Mouse (Mus musculus): ENCODE results near the gene Steap1. TPM values are rescaled to one million over a fixed set of nuclear protein-coding genes. Genes with fewer than 3 reads are reported as not detected.

The Steap1 gene
- total RNA-seq (2021), result not detected
- long read RNA-seq, experiment 1, result 0 reads
- long read RNA-seq, experiment 2, result 0 reads

DNA sequence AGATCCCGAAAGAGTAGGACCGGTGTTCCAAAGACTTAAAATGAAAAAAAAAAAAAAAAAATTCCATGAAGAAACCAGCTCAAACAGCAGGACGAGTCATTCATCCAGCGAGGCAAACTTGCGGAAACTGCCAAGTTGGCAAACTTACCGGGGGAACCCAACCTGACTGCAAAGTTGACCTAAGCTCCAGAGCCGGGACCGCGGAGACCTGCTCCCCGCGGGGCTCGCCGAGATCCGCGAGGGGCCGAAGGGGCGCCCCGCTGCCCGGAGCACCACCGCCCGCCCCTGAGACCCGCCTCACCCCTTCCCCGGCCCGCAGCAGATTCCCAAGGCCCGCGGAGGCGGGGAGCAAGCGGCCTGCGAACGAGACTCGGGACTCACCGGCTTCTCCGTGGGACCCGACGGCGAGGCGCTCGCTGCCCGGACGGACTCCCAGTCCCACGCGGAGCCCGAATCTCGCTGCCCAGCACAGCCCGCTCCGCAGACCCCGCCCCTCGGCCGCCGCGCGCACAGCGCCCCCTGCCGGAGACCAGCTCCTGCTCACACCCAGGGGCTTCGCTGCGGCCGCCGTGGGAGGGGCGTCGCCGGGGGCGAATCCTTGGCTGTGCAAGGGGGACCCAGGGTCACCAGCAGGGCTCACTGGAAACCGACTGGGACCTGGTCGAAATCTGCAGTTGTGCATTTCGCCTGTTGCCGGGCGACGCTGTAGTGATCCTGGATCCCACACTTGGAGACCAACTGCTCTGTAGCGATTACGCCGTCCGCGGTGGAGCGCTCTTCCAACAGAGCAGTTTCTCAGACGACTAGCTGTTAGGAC lies at the start of gene Steap1:
Gene Steap1 (minus strand): TSS at position 461 of the 817 bp plus-strand sequence.
- peak; percentile 93 for DNase-seq
- Histone ChIP-seq H3K4me3 (peak within 1 kb of the TSS; percentile 88), H3K27ac (peak within 1 kb of the TSS; percentile 51)
- intact Hi-C loops (cut with DNase I), result no loop called here
- peak; percentile 98 for TF ChIP-seq CTCF (IDR thresholded peaks at IDR 0.05)

DNA sequence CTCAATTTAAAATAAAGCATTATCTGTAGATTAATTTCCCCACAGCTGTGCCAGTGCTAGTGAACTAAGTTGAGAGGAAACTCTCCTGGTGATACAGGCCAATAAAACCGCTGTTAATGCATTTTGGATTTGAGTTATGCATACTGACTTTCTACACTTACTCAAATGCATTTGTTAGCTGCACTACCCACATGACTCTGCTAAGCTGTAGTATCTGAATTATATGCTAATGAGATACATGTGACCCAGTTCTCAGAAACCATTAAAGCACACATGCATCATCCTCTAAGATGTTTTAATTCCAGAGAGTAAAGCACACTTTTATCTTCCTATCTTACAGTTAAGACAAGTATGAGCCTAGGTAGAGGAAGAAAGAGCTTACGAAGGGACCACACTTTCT lies 38.0 kb upstream of the Steap1 start:
- intact Hi-C loops (cut with DNase I), result no loop called here
- H3K4me3 ChIP-seq, result no peak overlapping the region
- H3K27ac ChIP-seq, result no peak overlapping the region
- DNase-seq, result no peak
- TF ChIP-seq CTCF (IDR thresholded peaks at IDR 0.05), result no peak

DNA sequence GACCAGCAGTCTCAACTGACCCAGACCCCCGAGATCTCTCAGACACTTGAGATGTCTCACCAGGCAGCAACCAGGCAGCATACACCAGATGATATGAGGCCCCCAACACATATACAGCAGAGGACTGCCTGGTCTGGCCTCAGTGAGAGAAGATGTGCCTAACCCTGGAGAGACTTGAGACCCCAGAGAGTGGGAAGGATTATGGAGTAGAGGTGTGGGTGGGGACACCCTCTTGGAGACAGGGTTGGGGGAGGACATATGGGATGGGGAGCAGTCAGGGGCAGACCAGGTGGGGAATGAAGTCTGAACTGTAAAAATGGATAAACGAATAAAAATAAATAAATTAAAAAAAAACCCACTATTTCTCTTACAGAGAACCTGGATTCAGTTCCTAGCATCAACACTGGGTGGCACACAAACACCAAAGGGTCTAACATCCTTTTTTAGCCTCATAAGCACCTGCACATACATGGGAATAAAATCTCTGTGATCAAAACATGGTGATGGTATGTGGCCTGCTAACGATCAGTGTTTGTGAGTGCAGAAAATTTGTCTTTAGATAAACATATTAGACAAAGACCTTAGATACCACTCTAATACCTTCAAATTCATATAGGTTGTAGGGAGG lies 7.4 kb upstream of the Steap1 start:
- DNase-seq, result no peak
- Histone ChIP-seq H3K4me3 (no peak overlapping the region), H3K27ac (no peak overlapping the region)
- TF ChIP-seq CTCF (IDR thresholded peaks at IDR 0.05), result no peak
- intact Hi-C loops (cut with DNase I), result loop anchor here (10.0 kb wide), 1 partner anchor 802 kb away; no protein-coding TSS in a partner anchor

DNA sequence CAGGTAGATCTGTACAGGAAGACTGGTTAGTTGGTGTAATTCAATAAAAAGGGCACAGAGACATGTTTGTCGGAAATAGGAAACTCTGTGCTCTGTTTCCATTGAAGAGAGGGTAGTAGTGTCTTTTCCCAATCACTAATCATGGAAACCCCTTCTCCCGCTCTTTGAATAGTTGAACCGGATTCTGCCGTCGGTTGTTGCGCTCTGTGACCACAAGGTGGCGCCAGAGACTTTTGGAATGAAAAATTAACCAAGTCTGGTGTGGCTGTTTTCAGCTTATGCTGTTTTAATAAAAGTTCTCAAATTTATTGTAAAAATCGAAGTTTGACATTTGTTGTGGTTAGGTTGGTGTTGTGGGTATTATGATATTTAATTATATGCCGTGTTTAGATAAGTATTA lies 5.9 kb upstream of the Steap1 start:
- TF ChIP-seq CTCF (IDR thresholded peaks at IDR 0.05), result peak; percentile 97
- H3K4me3 ChIP-seq, result no peak overlapping the region
- intact Hi-C loops (cut with DNase I), result loop anchor here (10.0 kb wide), 1 partner anchor 800 kb away; no protein-coding TSS in a partner anchor
- no peak overlapping the region for H3K27ac ChIP-seq
- DNase-seq, result peak; percentile 48

DNA sequence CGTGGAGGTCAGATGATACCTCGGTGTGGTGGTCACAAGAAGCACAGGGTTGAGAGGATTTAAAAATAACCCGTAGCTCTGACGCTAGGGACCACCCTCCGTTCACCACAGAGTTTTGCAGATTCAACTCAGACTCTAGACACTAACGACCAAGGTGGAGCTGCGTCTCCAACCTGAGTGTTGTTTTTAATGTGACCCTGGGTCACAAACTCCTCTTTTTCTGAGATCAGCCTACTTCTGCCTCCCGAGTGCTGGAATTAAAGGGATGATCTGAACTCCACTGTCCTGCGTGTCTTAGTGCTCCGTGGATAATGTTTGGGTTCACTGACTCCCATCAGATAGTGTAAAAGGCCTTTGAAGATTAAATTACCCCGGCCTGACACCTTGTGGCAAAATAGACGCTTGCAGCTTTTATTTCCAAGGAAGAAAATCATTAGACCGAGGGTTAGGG lies 671 bp upstream of the Steap1 start:
- no peak overlapping the region for H3K27ac ChIP-seq
- TF ChIP-seq CTCF (IDR thresholded peaks at IDR 0.05), result peak; percentile 71
- intact Hi-C loops (cut with DNase I), result loop anchor here (1.0 to 10.0 kb wide), 3 partner anchors 103 to 795 kb away; no protein-coding TSS in a partner anchor
- peak; percentile 24 for DNase-seq
- H3K4me3 ChIP-seq, result peak overlapping the region; percentile 88

DNA sequence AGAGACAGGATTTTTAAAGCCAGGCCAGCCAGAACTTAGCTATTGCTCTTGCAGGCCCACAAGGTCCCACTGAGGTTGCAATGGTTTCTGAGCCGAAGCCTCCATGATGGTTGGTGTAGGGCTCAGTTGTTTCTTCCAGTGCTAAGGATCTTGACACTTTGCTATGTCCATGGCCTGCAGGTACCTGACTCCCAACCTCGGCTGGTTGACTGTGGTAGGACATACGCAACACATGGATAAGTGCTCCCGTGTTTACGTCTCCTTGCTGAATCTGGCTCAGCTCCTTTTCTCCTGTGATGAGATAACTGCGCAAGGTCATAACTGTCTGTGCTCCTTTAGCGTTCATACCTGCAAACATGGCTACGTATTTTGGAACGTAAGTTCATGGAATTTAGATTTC lies 14.7 kb downstream of the Steap1 start:
- Histone ChIP-seq H3K4me3 (no peak overlapping the region), H3K27ac (no peak overlapping the region)
- no peak for DNase-seq
- TF ChIP-seq CTCF (IDR thresholded peaks at IDR 0.05), result no peak
- intact Hi-C loops (cut with DNase I), result no loop called here

DNA sequence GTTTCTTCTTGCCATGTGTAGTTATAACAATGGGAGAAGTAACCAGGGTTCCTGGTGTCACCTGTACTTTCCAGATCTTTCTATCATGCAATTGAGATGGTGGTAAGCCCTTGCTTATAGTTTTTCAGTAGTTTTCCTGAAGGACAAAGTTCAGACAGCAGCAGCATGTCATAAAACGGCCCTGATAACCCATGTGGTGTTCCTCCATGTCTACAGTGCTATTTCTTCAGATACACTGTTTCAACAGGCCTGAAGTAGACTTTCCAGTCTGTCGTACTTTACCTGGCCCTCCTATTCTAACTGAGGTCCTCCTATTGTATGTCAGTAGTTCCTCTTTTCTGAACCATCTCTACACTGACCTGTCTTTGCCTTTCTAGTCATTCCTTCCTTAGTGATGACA lies 16.3 kb downstream of the Steap1 start:
- no peak for TF ChIP-seq CTCF (IDR thresholded peaks at IDR 0.05)
- no peak for DNase-seq
- H3K27ac ChIP-seq, result no peak overlapping the region
- intact Hi-C loops (cut with DNase I), result no loop called here
- no peak overlapping the region for H3K4me3 ChIP-seq

DNA sequence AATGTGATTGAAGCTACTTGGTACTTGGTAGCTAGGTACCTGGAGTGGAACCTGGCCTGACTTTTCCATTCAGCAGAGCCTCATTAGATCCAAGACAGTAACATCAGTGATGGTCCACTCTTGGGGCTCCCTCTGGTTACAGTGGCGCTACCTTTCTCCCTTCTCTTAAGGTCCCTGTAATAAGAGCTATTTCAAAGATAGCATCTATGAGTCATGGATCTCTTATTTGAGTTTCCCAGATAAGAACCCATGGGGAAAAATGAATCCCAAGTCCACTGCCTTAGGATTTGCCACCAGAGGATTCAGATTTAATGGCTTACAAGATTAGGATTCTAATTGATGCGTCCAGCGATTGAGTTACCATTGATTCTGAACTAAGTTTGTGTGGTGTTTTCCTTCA lies 16.9 kb downstream of the Steap1 start:
- TF ChIP-seq CTCF (IDR thresholded peaks at IDR 0.05), result no peak
- no peak for DNase-seq
- Histone ChIP-seq H3K27ac (no peak overlapping the region), H3K4me3 (no peak overlapping the region)
- intact Hi-C loops (cut with DNase I), result no loop called here

DNA sequence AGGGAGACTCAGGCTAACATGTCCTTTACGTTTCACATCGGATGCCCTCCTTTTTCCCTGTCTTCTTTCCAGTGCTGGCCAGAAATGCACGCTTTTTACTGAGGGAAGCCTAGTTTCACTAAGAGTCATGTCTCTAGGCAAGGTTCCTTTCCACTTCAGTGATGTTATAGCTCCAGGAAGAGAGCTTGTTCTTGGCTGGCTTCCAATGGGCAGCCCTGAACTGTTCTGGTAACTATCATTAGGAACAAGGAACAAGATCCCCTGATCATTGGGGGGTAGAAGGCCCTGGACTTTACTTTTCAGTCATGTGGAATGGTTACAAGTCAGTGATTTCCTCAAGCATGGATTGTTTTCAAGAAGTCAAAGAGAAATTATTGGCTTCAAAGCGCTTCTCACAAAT lies 19.2 kb downstream of the Steap1 start:
- H3K4me3 ChIP-seq, result no peak overlapping the region
- intact Hi-C loops (cut with DNase I), result no loop called here
- DNase-seq, result no peak
- TF ChIP-seq CTCF (IDR thresholded peaks at IDR 0.05), result no peak
- no peak overlapping the region for H3K27ac ChIP-seq

DNA sequence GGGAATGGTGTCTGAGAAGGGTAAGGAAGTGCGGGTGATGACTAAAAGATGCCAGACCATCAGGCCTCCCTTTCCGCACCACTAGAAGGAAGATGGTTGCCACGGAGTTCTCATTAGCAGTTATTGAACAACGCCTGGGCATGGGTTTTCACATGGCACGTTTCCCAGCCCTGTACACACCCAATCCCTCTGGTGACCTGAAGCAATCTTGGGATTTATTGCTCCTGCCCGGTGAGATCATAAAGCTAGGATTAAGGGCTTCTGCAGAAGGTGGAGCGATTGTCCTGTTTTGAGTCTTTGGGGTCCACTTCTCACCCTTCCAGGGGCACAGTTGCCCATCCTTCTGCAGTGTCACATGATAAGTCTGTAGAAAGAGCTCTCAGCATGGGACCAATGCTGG lies 26.9 kb downstream of the Steap1 start:
- H3K4me3 ChIP-seq, result no peak overlapping the region
- H3K27ac ChIP-seq, result no peak overlapping the region
- DNase-seq, result no peak
- no peak for TF ChIP-seq CTCF (IDR thresholded peaks at IDR 0.05)
- intact Hi-C loops (cut with DNase I), result no loop called here

DNA sequence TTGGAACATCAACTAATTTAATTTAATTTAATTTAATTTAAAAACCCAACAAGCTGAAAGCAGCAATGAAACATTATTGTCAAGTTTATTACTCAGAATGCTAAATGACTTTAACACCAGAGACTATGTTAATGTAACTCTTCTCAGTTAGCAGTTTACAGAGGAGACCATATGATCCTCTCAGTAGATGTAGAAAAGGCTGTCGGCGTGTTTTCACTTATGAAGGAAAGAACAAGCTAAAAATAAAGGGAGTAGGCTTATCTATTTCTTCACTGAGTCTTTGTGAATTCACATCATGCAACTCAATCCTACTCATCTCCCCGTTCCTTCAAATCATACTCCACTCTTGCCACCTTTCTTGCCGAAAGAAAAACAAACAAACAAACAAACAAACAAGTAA lies 38.1 kb downstream of the Steap1 start:
- TF ChIP-seq CTCF (IDR thresholded peaks at IDR 0.05), result no peak
- intact Hi-C loops (cut with DNase I), result no loop called here
- Histone ChIP-seq H3K4me3 (no peak overlapping the region), H3K27ac (no peak overlapping the region)
- no peak for DNase-seq

DNA sequence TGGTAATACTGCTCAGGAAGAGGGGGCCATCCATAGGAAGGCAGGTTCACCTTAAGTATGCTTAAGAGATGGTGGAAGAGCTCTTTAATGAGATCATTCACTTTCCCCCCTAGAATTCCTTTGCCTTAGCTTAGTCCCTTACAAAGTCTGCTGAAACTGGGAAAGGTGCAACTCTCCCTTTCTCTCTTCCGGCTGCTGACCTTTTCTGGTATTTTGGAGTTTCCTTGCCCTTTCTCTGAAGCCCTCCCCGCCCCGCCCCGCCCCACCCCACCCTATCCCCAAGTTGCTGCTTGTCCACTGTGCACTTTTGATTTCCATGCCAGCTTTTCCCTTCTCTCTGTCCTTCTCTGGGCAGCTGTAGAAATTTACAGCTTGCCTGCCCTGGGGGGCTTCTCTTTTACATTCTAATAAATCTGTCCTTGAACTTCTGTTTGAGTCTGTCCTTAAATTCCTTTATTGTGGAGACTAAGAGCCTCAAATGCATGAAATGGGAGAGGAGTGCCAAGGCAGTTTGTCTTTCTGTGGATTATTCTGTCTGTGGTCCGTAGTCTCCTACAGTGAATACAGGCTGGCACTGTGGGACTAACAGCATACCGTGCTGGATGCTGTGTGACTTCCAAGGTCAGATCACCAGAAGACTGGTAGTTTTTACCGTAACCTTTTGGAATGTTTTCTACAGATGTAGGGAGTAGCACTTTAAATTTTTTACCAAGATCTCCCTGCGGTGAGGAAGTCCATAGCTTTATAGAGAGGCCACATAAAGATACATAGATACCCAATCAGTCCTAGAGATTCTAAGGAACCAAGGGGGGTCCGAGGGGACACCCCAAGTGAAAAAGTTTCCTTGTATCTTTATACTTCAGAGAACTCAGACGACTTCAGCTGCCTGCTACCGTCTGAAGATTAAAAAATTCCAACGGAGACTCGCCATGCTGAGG lies 41.5 kb downstream of the Steap1 start:
- intact Hi-C loops (cut with DNase I), result no loop called here
- Histone ChIP-seq H3K4me3 (peak overlapping the region; percentile 63), H3K27ac (no peak overlapping the region)
- no peak for TF ChIP-seq CTCF (IDR thresholded peaks at IDR 0.05)
- DNase-seq, result no peak
